Mouse (Mus musculus) intestine, embryonic 16.5 days (tissue): ENCODE measurements at regions not wholly inside any gene's neighbourhood (a gene's known extent, or its start where the extent isn't known, plus 50 kb on each side); places are given as distances from the start of the nearest gene placed in this dataset.

Source experiments
- ATAC-seq: fragments of 200-750 bp; cut with Nextera tagmentation; 2 replicates; pipeline ENCODE4 v1.8.0; 2017; ENCODE audit warnings: moderate TSS enrichment, moderate library complexity
- H3K27ac ChIP-seq: fragments of 300-500 bp; sonication (generic); 2 replicates; pipeline ENCODE4 v1.5.1; 2014; ENCODE audit warnings: mild to moderate bottlenecking, low read length
- H3K27me3 ChIP-seq: fragments of 300-500 bp; sonication (generic); replicated peaks from 2 replicates; pipeline ENCODE4 v1.6.1; 2014; ENCODE audit warnings: low read length, control low read depth, mixed read lengths; ENCODE audit not compliant: control insufficient read depth, insufficient read depth
- H3K36me3 ChIP-seq: fragments of 300-500 bp; sonication (generic); 2 replicates; pipeline ENCODE4 v1.6.1; 2014; ENCODE audit warnings: low read length, control low read depth; ENCODE audit not compliant: control insufficient read depth, insufficient read depth
- H3K4me1 ChIP-seq: fragments of 300-500 bp; sonication (generic); 2 replicates; pipeline ENCODE4 v1.6.1; 2014; ENCODE audit warnings: low read length, control low read depth, mixed read lengths; ENCODE audit not compliant: control insufficient read depth, insufficient read depth
- H3K4me2 ChIP-seq: fragments of 300-500 bp; sonication (generic); 2 replicates; pipeline ENCODE4 v1.6.1; 2014; ENCODE audit warnings: low read depth, low read length, control low read depth
- H3K4me3 ChIP-seq: fragments of 300-500 bp; sonication (generic); 2 replicates; pipeline ENCODE4 v1.5.1; 2014; ENCODE audit warnings: mild to moderate bottlenecking, low read length
- H3K9ac ChIP-seq: fragments of 300-500 bp; sonication (generic); 2 replicates; pipeline ENCODE4 v1.6.1; 2014; ENCODE audit warnings: low read depth, low read length
- H3K9me3 ChIP-seq: fragments of 300-500 bp; sonication (generic); 2 replicates; pipeline ENCODE4 v1.6.1; 2016; ENCODE audit warnings: low read length, control low read depth; ENCODE audit not compliant: control insufficient read depth
- WGBS: fragments of 180-500 bp; shearing (Covaris S2); extraction: QIAGEN DNeasy Blood & Tissue Kit; methylation state at CpG from one replicate; pipeline ENCODE4 v1.1.7; 2014; 5-methylcytosine and 5-hydroxymethylcytosine counted together

DNA sequence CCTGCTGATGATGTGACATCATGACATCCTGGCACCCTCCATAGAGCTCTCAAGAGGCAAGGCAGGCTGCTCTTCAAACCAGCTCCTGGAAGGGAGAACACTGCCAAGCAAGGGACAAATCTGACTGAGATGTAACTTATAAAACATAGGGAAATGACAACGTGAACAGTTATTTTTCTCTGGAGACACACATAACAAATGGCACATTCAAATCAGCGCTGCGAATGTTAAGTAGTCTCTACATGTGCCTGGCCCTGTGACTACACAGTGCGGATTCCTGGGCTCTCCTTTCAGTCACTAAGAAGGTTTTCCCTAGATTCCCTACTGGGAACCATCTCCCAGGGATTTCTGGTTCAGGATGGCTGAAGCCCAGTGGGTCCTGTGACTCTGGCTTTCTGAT, 121.4 kb upstream of the Npvf start:
- H3K9me3 ChIP-seq = no peaks in the 10 kb centered on the region
- no peak overlapping the region for H3K4me3 ChIP-seq
- no peaks in the 10 kb centered on the region for H3K36me3 ChIP-seq
- 73% methylated on average over 4 of the region's 4 CpGs for WGBS
- no peak overlapping the region for H3K4me2 ChIP-seq
- no peak for ATAC-seq
- no peak overlapping the region for H3K9ac ChIP-seq
- H3K4me1 ChIP-seq = peaks cover 5% of the 10 kb centered on the region
- H3K27me3 ChIP-seq = no peaks in the 10 kb centered on the region
- no peak overlapping the region for H3K27ac ChIP-seq

DNA sequence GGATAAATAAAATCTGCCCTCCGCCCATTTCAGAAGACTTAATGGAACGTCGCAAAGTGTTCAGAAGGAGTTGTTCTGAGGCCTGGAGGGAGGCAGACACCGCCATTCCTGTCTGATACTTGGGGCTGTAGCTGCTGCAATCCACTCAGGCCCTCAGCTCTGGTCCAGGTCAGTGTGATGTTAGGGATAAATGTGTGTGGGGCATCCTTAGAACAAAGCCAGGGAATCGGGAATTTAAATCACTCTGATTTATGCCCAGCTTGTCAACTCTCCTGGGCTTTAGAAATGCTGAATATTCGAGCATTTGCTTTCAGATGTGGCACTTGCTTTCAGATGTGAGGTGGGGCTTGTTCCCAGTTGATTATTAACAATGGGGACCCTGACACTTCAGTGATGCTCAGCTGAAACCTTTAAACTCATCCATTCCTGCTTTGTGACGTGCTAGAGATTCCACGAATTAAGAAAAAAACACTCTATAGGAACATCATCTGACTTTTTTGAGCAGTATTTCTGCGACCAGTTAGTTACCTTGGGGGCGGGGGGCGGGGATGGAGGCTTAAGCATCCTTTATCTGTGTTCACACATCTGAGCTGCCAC, 122.1 kb upstream of the Npvf start:
- Histone ChIP-seq H3K9me3 (no peaks in the 10 kb centered on the region), H3K4me3 (no peak overlapping the region), H3K4me2 (no peak overlapping the region), H3K9ac (no peak overlapping the region; the same call in 1 of the 2 replicates), H3K27ac (no peak overlapping the region), H3K27me3 (no peaks in the 10 kb centered on the region), H3K36me3 (no peaks in the 10 kb centered on the region), H3K4me1 (peaks cover 5% of the 10 kb centered on the region)
- 56% methylated on average over 11 of the region's 11 CpGs for WGBS
- ATAC-seq = no peak

DNA sequence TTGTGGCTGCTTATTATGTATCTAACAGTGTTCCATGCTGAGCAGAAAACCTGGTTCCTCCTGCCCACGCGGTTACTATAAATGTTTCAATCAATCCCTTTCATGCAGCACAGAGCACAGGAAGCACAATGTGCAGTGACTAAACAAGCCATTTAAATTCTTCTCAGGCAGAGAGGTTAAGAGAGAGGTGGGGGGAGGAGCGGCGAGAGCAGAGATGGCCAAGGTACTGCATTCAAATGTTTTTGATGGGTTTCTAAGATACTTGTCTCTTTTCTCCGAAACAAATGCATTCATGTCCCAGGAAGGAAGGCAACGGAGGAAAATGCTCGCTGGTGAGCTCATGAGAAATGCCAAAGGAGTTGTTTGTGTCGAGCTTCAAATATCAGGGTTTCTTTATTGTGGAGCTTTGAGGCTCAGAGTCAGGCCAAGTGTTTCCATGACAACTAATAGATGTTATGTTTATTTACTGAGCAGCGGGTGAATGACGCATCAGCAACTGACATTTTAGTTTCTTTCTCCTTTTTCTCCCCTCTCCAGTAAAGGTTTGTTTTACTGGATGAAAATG, 122.8 kb upstream of the Npvf start:
- Histone ChIP-seq H3K4me2 (peak overlapping the region; percentile 18; the same call in 1 of the 2 replicates), H3K36me3 (no peaks in the 10 kb centered on the region), H3K27me3 (no peaks in the 10 kb centered on the region), H3K4me1 (peaks cover 5% of the 10 kb centered on the region), H3K27ac (no peak overlapping the region), H3K9me3 (no peaks in the 10 kb centered on the region), H3K4me3 (no peak overlapping the region), H3K9ac (no peak overlapping the region)
- WGBS = 7% methylated on average over 10 of the region's 10 CpGs
- ATAC-seq = no peak

DNA sequence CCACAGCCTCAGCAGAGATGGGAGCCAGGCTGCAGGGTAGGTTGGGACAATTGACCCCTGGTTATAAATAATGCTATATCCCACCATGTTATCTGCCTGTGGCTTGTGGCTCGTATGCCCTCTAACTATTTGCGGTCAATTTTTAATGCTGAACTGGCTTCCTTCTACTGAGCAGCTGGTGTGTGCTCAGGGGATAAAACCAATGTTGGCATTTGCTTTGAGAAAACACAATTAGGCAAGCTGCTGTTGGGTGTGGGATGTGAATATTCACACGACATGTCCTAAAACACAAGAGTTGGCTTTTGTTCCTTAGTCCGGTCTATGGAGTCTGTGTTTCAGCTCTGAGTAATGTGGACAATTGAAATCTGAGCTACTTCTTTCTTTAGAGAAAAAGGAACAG, 123.6 kb upstream of the Npvf start:
- no peaks in the 10 kb centered on the region for H3K27me3 ChIP-seq
- 72% methylated on average over 4 of the region's 4 CpGs for WGBS

DNA sequence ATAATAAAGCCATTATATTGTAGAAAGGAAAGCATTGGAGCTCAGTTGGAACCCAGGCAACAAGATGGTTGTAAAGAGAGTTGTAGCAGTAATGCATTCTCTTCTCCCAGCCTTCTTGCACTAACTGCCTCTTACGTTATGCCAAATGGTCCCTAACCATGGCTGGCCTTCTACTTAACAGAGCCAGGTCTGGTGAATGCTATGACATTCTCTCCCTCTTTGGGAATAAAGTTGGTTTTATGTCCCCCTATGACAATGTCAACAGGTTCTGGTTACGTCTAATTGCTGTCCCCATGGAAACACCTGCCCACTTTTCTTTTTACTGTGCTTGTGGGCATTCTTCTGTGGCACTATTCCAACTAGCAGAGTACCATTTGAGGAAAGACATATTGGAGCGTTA, 126.4 kb upstream of the Npvf start:
- Histone ChIP-seq H3K9me3 (no peaks in the 10 kb centered on the region), H3K36me3 (no peaks in the 10 kb centered on the region), H3K4me1 (peaks cover 5% of the 10 kb centered on the region), H3K27me3 (no peaks in the 10 kb centered on the region), H3K4me2 (no peak overlapping the region), H3K4me3 (no peak overlapping the region), H3K27ac (no peak overlapping the region), H3K9ac (no peak overlapping the region)
- WGBS = 91% methylated on average over 3 of the region's 3 CpGs
- no peak for ATAC-seq

More for the DNA sequence above, 123.6 kb upstream of the Npvf start:
- Histone ChIP-seq H3K27ac (no peak overlapping the region), H3K9ac (no peak overlapping the region), H3K4me2 (no peak overlapping the region), H3K4me3 (no peak overlapping the region), H3K36me3 (no peaks in the 10 kb centered on the region), H3K9me3 (no peaks in the 10 kb centered on the region), H3K4me1 (peaks cover 5% of the 10 kb centered on the region)
- no peak for ATAC-seq

DNA sequence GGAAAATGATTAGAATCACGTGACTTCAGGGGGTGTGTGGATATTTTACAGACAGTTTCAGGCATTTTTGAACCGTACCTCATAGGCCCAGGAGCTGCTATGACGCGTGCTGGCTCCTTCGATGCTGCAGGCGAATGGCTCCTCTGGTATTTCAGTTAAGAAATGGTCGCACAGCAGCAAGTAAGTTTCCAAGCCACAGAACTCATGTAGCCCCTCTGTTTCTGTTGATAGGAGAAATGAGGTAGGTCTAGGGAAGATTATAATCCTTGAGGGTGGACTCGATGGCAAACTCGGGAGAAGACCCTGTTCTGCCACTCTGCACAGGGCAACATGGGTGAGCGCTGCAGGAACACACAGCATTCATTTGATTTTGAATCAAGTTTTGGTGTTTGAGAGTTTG, 127.0 kb upstream of the Npvf start:
- H3K36me3 ChIP-seq = no peaks in the 10 kb centered on the region
- ATAC-seq = no peak
- H3K4me2 ChIP-seq = no peak overlapping the region
- H3K9me3 ChIP-seq = no peaks in the 10 kb centered on the region
- H3K4me3 ChIP-seq = no peak overlapping the region
- 91% methylated on average over 10 of the region's 10 CpGs for WGBS
- peaks cover 5% of the 10 kb centered on the region for H3K4me1 ChIP-seq
- H3K27ac ChIP-seq = no peak overlapping the region
- no peaks in the 10 kb centered on the region for H3K27me3 ChIP-seq
- no peak overlapping the region for H3K9ac ChIP-seq

DNA sequence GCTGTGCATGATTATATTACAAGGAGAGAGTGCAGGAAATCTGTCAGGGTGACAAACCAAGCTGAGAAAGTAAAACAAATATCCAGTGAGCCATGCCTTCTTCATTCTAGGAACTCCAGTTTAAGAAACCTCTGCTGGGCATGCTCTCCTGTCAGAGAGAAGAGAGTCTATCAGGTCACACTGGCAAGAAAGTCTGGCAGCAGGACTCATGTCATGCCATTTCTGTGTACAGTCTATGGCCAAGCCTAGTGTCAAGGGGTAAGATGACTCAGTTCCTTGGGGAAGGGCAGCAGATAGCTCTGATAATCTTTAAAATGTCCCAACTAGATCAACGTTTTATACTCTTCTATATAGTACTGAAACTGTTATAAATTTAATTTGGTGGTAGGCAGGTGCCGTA, 128.0 kb upstream of the Npvf start:
- Histone ChIP-seq H3K9me3 (no peaks in the 10 kb centered on the region), H3K4me1 (no peaks in the 10 kb centered on the region), H3K27me3 (no peaks in the 10 kb centered on the region), H3K4me3 (no peak overlapping the region), H3K9ac (no peak overlapping the region), H3K36me3 (no peaks in the 10 kb centered on the region), H3K27ac (no peak overlapping the region), H3K4me2 (no peak overlapping the region)
- no peak for ATAC-seq
- 83% methylated on average over 2 of the region's 2 CpGs for WGBS

DNA sequence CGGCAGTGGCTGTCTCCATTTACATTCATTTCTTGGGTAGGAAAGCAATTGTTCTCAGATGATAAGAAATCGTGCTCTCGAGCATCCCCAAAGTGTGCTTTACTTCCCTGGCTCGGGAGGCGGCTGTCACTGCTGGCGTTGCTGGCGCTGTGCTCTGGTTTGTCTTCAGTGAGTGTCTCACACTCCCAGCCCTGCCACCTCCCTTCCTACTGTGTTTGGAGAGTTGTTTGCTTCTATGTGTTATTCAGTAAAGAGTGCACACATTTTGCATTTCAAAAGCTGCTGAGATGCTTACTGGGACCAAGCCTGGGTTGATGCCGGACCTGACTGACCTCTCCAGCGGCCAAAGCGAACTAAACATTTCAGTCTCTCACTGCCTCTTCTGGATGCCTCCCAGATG, 129.3 kb upstream of the Npvf start:
- Histone ChIP-seq H3K36me3 (no peaks in the 10 kb centered on the region), H3K4me2 (no peak overlapping the region), H3K27ac (no peak overlapping the region), H3K4me3 (no peak overlapping the region), H3K27me3 (no peaks in the 10 kb centered on the region), H3K9ac (no peak overlapping the region), H3K4me1 (no peaks in the 10 kb centered on the region), H3K9me3 (no peaks in the 10 kb centered on the region)
- WGBS = 66% methylated on average over 10 of the region's 10 CpGs
- no peak for ATAC-seq

DNA sequence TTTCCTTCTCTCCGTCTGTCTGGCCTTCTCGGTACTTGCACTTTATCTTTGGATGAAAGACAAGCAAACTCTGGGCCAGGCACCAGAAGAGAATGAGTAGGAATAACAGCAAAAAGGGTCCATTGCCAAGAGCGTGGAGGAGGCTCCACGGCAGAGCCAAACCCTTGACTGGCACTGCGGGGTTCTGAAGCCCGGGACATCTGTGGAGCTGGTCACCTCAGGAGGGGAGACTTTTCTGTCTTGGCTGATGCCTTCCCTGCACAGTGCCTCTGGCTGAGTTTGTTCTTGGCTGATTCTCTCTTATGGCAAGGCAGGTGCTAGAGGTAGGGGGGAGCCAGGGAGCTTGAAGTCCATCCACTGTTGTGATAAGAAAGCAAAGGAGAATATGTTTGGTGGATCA, 130.1 kb upstream of the Npvf start:
- H3K9me3 ChIP-seq = no peaks in the 10 kb centered on the region
- H3K4me3 ChIP-seq = no peak overlapping the region
- no peaks in the 10 kb centered on the region for H3K27me3 ChIP-seq
- no peak overlapping the region for H3K27ac ChIP-seq
- H3K9ac ChIP-seq = no peak overlapping the region
- no peak overlapping the region for H3K4me2 ChIP-seq
- WGBS = 88% methylated on average over 6 of the region's 6 CpGs
- no peaks in the 10 kb centered on the region for H3K36me3 ChIP-seq
- H3K4me1 ChIP-seq = no peaks in the 10 kb centered on the region
- ATAC-seq = no peak

DNA sequence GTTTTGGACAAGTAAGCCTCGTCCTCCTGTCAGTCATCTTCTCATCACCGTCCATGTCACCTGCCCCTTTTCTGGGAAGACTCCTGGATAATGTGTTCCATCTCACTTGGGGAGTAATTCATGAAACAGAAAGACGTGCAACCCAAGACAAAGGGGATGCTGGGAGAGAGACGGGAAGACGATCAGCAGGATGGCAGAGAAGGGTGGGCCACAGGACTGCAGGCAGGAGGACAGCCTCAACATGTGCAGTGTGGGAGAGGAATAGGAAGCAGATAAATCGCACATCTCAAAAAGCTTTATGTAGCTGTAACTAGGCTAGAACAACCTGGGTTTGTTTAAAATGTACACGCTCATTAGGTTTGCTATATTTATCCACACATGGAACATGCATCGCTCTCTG, 133.4 kb upstream of the Npvf start:
- Histone ChIP-seq H3K4me3 (no peak overlapping the region), H3K27ac (no peak overlapping the region), H3K27me3 (no peaks in the 10 kb centered on the region), H3K9me3 (no peaks in the 10 kb centered on the region), H3K36me3 (no peaks in the 10 kb centered on the region), H3K4me1 (no peaks in the 10 kb centered on the region), H3K9ac (no peak overlapping the region), H3K4me2 (no peak overlapping the region)
- 91% methylated on average over 8 of the region's 8 CpGs for WGBS
- ATAC-seq = no peak
